Mouse (Mus musculus): ENCODE measurements around the gene Gm10563.
"Not testable (repeated sequence)": the region's sequence is repeated elsewhere in the genome, so short reads cannot be mapped to it uniquely, and the experiment has no call there.

DNA sequence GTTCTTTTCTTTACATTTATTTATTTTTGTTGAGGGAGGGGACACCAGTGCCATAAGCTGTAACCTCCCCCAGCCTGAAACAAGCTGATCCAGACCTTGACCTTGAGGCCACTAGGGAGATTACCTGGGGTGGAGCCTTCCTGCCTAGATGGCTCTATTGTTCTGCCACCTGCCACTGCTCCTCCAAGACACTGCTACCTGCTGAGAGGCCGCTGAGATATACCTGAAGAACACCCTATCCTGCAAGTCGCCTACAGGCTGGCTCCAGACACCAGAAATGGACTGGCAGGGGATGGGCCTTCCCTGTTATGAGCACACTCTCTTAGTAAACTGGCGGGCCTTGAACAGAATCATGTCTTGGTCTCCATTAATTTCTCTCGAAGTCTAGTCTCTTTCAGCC is 25.0 kb upstream of the Gm10563 start:
- not testable (repeated sequence) for TF ChIP-seq POLR2A (IDR thresholded peaks at IDR 0.05; ENCODE audit: borderline replicate concordance, control insufficient read depth, low read depth, low read length); CTCF (IDR thresholded peaks at IDR 0.05; ENCODE audit: control insufficient read depth, insufficient read depth, low read length)

Data from bone marrow, adult 2 months (tissue).